Mouse (Mus musculus): ENCODE results near the gene Dbt. TPM values are rescaled to one million over a fixed set of nuclear protein-coding genes. Genes with fewer than 3 reads are reported as not detected.
"Not testable (repeated sequence)": the region's sequence is repeated elsewhere in the genome, so short reads cannot be mapped to it uniquely, and the experiment has no call there.

Gene Dbt
- total RNA-seq, 2 experiments from 2014 or later: 59.8 to 62.9 TPM

DNA sequence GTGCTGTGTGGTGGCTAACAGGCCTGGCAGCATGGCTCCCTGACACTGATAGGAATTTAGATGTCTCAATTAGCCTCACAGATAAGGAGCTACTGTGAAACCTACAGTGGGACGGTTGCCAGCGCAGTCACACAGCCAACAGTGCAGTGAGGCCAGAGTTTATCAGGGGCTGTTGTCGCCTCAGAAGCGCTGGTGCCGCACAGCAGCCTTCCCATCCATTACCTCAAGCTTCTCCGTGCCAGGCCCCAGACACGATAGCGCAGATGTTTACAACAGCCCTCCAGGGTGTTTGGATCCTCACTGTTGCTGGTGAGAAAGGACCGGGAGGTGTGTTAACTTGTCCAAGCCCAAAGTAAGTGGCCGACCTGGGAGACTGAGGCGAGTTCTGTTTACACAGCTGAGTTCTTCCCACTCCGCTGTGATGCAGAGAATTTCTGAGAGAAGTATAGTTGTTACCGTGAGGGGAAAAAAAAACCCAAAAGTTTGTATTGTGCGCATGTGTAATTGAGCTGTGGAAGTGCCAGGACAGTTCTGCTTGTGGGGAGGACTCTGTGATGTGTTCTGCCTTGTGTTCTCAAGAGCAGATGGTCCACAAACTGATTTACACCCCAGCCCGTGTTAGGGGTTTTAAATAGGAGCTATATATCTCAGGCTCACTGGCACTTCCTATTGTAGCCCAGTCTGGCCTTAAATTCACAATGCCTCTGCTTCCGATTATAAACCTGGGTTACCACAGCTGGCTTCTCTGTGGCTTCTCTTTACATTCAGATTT is 23.7 kb downstream of the Dbt start:
- intact Hi-C loops (cut with DNase I): no loop called here
- peak; percentile 50 to 56 for DNase-seq

DNA sequence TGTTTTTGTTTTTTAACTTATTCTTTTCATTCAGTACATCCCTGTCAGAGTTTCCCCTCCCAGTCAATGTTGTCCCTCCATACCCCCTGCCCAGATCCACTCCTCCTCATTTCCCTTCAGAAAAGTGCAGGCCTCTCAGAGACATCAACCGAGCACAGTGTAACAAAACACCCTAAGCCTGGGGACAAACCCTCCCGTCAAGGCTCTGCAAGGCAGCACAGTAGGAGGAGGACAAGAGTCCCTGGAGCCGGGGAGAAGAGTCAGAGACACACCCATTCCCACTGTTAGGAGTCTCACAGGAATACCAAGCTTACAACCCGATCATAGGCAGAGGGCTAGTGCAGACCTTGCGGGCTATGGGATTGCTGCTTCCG is 24.3 kb downstream of the Dbt start:
- intact Hi-C loops (cut with DNase I): no loop called here
- DNase-seq: no peak

- intact Hi-C loops (cut with DNase I): no loop called here
Observed at GRCm38 (mm10) chr3:116542070-116542469, 29.2 kb downstream of the Dbt start.

GRCm38 (mm10) chr3:116542532-116542931 is 29.7 kb downstream of the Dbt start:
- DNase-seq: no peak

More at GRCm38 (mm10) chr3:116542070-116542469, 29.2 kb downstream of the Dbt start:
- no peak for DNase-seq

DNA sequence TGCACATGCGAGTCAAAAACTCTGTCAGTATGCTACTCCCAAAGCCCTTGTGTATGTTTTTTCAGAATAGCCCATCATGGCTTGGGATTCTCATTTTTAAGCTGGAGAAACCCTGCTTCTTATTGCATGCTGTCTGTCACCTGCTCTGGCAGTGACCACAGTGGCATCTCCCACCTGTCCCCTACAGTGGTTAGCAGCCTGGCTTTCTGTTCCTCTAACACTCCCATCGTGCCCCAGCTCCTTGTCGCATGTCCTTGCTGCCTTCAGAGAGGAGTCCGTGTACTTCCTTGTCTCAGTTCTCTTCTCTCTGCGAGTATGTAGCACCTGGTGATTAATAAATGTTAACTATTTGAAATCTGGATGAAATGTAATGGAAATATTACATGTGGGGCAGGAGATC is 34.6 kb downstream of the Dbt start:
- intact Hi-C loops (cut with DNase I): no loop called here
- no peak for DNase-seq

More at GRCm38 (mm10) chr3:116542532-116542931, 29.7 kb downstream of the Dbt start:
- intact Hi-C loops (cut with DNase I): no loop called here

- intact Hi-C loops (cut with DNase I): no loop called here
- DNase-seq: no peak
Observed at GRCm38 (mm10) chr3:116551362-116551761, 38.5 kb downstream of the Dbt start.

- intact Hi-C loops (cut with DNase I): not testable (repeated sequence)
- peak in 1 of 2 experiments; percentile 39 for DNase-seq
Observed at GRCm38 (mm10) chr3:116561315-116561714, 48.4 kb downstream of the Dbt start.

DNA sequence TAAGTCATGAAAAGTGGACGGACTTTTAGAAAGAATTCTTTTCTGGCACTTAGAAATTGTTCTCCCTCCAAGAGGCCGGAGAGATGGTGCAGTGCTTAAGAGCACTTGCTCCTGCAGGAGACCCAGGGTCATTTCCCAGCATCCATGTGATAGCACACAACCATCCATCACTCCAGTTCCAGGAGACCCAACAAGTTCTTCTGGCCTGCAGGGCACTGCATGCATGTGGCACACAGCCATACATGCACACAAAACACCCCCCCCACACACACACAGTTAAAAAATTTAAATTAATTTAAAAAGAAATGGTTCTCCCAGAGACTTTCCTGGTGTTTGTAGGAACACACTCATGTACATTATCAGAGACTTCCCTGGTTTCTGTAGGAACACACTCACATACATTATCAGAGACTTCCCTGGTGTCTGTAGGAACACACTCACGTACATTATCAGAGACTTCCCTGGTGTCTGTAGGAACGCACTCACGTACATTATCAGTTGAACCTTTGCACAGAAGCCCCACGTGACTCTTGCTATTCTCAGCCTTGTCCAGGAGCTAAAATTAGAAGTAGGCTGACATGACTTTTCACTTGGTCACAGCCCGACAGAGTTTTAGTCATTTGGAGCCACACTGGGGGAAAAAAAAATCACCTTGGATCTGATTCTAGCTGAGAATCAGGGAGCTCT is 49.7 kb downstream of the Dbt start, which contains the start of gene Lrrc39:
Gene Lrrc39 (plus strand): TSS at position 566 of the 687 bp plus-strand sequence.
- peak in 1 of 2 experiments; percentile 16 for DNase-seq
- intact Hi-C loops (cut with DNase I): loop anchor here (2.0 kb wide), 1 partner anchor 54 kb away; the partner anchor contains the start of gene Rtca

DNA sequence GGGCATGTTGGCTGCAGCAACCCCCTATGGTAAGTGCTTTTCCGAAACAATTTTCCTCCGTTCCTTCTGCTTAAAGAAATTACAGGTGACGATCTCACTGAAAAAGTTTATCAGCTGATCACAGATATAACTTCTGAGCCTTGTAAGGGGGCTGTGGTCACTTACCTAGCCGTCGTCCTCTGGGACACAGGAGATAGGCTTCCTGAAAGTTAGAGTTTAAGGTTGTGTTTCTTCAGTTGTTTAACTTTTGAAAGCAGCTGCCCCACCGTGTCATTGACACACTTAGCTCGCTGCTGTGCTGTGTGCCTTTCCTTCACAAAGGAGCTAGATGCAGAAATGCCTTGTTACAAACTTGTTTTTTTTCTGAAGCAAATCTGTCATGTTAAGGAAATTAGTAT is 50.2 kb downstream of the Dbt start:
- intact Hi-C loops (cut with DNase I): loop anchor here (2.0 kb wide), 1 partner anchor 54 kb away; the partner anchor contains the start of gene Rtca
- no peak for DNase-seq

- DNase-seq: no peak
- intact Hi-C loops (cut with DNase I): no loop called here
Observed at GRCm38 (mm10) chr3:116570628-116571027, 57.8 kb downstream of the Dbt start.

DNA sequence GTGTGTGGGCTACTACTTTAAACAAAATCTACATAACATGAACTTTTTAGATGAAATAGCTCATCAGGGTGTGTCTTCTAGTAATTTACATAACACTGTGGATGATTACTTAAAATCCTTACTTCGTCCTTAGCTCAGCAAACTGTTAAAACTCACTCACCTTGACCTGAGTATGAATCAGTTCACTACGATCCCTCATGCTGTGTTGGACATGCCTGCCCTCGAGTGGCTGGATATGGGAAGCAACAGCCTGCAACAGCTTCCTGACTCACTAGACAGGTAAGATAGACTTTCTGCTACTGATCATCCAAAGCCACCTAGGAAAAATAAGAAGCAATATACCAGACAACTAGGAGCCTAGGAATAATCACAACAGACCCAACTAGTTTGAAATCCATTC is 64.4 kb downstream of the Dbt start:
- intact Hi-C loops (cut with DNase I): loop anchor here (5.0 kb wide), 1 partner anchor 70 kb away; the partner anchor contains the start of gene Rtca
- DNase-seq: no peak

DNA sequence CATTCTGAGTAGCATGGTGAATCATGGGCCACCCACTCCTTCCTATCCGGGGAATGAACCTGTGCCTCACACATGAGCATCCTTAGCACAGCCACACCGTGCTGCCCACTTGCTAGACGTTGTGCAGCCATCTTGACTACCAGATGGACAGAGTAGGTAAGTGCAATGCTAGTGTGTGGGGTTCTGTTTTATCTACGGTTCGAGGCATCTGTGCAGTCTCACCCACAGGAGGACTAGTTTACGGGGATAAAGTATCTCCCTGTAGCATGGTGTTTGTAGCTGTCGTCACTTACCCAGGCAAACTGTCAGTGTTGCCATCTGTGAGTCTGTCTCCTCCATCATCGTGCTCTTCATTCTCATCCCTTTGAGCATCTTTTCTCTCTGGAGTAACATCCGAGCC is 69.3 kb downstream of the Dbt start:
- intact Hi-C loops (cut with DNase I): no loop called here
- DNase-seq: no peak

DNA sequence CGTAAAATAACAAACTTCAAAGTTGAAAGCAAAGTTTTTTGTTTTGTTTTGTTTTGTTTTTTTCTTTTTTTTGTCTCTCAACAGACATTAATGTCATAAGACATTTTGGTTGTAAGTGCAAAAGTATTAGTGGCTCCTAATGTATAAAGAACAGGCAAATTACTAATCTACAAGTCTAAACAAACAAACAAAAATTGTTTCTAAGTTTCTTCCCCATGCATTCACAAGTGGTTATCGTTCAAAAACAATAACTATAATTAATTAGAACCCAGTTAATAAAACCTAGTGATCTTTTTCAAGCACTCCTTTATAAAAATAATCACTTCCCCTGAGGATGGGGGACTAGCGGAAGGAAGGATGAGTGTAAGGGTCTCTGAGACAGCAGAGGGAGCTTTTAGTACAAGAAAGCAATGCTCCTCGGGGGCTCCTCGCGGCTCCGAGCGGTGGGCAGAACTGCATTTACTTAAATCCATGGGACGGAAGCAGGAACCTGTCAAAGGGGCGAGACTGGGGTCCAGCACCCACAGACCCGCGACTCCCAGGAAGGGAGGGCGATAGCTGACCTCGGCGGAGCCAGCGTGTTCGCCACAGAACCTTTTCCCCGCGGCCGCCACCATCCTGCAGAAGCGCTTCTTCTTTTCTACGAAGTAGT is 81.3 kb downstream of the Dbt start:
- no peak for DNase-seq
- intact Hi-C loops (cut with DNase I): loop anchor here (1.0 to 10.0 kb wide), 5 partner anchors 85 to 569 kb away; partner anchors contain the start of gene Rtca

- intact Hi-C loops (cut with DNase I): loop anchor here (1.0 to 10.0 kb wide), 7 partner anchors 42 to 570 kb away; partner anchors contain the start of genes Mfsd14a and Rtca
- peak; percentile 96 to 100 for DNase-seq
Observed at GRCm38 (mm10) chr3:116594728-116595602, 82.1 kb downstream of the Dbt start, which contains the start of gene Sass6. Gene Sass6, plus strand, starts transcription at chr3:116594982.

DNA sequence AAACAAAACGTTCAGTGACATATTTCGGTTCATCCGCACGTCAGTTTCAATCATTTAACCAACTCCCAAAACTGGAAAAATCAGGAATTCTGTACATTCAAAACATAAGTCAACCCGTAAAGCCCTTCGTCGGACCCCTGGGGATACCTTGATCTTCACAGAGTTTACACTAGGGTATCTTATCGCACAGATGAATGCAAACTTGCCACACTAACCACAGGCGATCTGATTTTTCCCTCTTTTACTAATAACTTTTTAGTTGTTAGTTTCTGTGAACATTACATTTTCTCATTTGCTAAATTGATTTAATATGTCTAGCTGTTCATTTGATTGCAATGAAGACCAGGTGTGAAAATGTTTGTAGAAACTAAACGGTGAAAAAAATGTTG is 82.7 kb downstream of the Dbt start:
- intact Hi-C loops (cut with DNase I): loop anchor here (1.0 to 10.0 kb wide), 6 partner anchors 42 to 571 kb away; partner anchors contain the start of genes Mfsd14a and Rtca

More for the DNA sequence above, 82.7 kb downstream of the Dbt start:
- DNase-seq: no peak

Other genes with a start within 250 kb of the Dbt start
- gene Cdc14a, start 89.0 kb upstream of the Dbt start, total RNA-seq (2021): 1 to 10 TPM; 3.0 to 4.6 TPM
- gene Rtca, start 4.9 kb upstream of the Dbt start, total RNA-seq (2021): 10 to 100 TPM; 20.2 to 21.0 TPM
- gene Lrrc39, start 49.9 kb downstream of the Dbt start, total RNA-seq (2021): 10 to 100 TPM; 74.1 to 75.1 TPM
- 1 to 10 TPM; 2.4 to 2.8 TPM for gene Sass6, start 81.9 kb downstream of the Dbt start, total RNA-seq (2021)
- gene Trmt13, start 101.5 kb downstream of the Dbt start, total RNA-seq (2021): 1 to 10 TPM; 5.1 to 6.1 TPM
- gene Mfsd14a, start 149.6 kb downstream of the Dbt start, total RNA-seq (2021): 10 to 100 TPM; 19.7 to 21.5 TPM
- not detected for gene Gm43191, start 168.2 kb downstream of the Dbt start, total RNA-seq (2021)
- gene Slc35a3, start 199.8 kb downstream of the Dbt start, total RNA-seq (2021): 10 to 100 TPM; 12.8 to 15.3 TPM